Mouse (Mus musculus): Measurements from ENCODE around the gene Fam107a. TPM values are rescaled to one million over a fixed set of nuclear protein-coding genes. Genes with fewer than 3 reads are reported as not detected.

Fam107a gene
- not detected in 2 replicates for polyA plus RNA-seq (2015; fragmentation: Nextera tagmentation; extraction: Ambion mirVana)

- DNase-seq (no peak), ATAC-seq (no peak)
- Histone ChIP-seq H3K4me2 (ENCODE audit: low read depth, low read length) (peak within 1 kb of the TSS; percentile 36), H3K27me3 (ENCODE audit: insufficient read depth, low read length) (peaks cover 31% of the 10 kb centered on the region), H3K4me3 (ENCODE audit: low read depth, low read length) (no peak within 1 kb of the TSS), H3K27ac (ENCODE audit: low read depth) (no peak within 1 kb of the TSS), H3K36me3 (replicated peaks; ENCODE audit: insufficient read depth, low read length) (no peaks in the 10 kb centered on the region), H3K4me1 (ENCODE audit: insufficient read depth) (no peaks in the 10 kb centered on the region), H3K9me3 (ENCODE audit: low read length) (no peaks in the 10 kb centered on the region), H3K9ac (replicated peaks) (no peak within 1 kb of the TSS)
- TF ChIP-seq EP300 (IDR thresholded peaks at IDR 0.05; ENCODE audit: low read depth), result no peak
- TF ChIP-seq CTCF (IDR thresholded peaks at IDR 0.05; ENCODE audit: low read depth), result no peak
- 12% methylated on average over 35 of the region's 41 CpGs for WGBS (ENCODE audit: insufficient replicate concordance)
Measured at GRCm38 (mm10) chr14:8317194-8318097, at the start of gene Fam107a. TSS of gene Fam107a (minus strand) at chr14:8318023.

GRCm38 (mm10) chr14:8367121-8367520 lies 49.3 kb upstream of the Fam107a start:
- DNase-seq (no peak), ATAC-seq (no peak)
- no peak overlapping the region for H3K9ac ChIP-seq (replicated peaks)
- no peaks in the 10 kb centered on the region for H3K9me3 ChIP-seq (ENCODE audit: low read length)
- no peaks in the 10 kb centered on the region for H3K4me1 ChIP-seq (ENCODE audit: insufficient read depth)
- H3K36me3 ChIP-seq (replicated peaks; ENCODE audit: insufficient read depth, low read length), result no peaks in the 10 kb centered on the region
- no peak overlapping the region for H3K4me3 ChIP-seq (ENCODE audit: low read depth, low read length)
- 4% methylated on average over 1 of the region's 1 CpGs for WGBS (ENCODE audit: insufficient replicate concordance)
- no peak overlapping the region for H3K27ac ChIP-seq (ENCODE audit: low read depth)
- H3K4me2 ChIP-seq (ENCODE audit: low read depth, low read length), result no peak overlapping the region
- TF ChIP-seq CTCF (IDR thresholded peaks at IDR 0.05; ENCODE audit: low read depth) (no peak), EP300 (IDR thresholded peaks at IDR 0.05; ENCODE audit: low read depth) (no peak)
- no peaks in the 10 kb centered on the region for H3K27me3 ChIP-seq (ENCODE audit: insufficient read depth, low read length)

GRCm38 (mm10) chr14:8365833-8366232 lies 48.0 kb upstream of the Fam107a start:
- H3K4me1 ChIP-seq (ENCODE audit: insufficient read depth), result no peaks in the 10 kb centered on the region
- H3K9me3 ChIP-seq (ENCODE audit: low read length), result no peaks in the 10 kb centered on the region
- 65% methylated on average over 6 of the region's 6 CpGs for WGBS (ENCODE audit: insufficient replicate concordance)
- no peaks in the 10 kb centered on the region for H3K36me3 ChIP-seq (replicated peaks; ENCODE audit: insufficient read depth, low read length)
- DNase-seq (no peak), ATAC-seq (no peak)
- no peak overlapping the region for H3K27ac ChIP-seq (ENCODE audit: low read depth)
- no peak overlapping the region for H3K4me2 ChIP-seq (ENCODE audit: low read depth, low read length)
- H3K9ac ChIP-seq (replicated peaks), result no peak overlapping the region
- TF ChIP-seq CTCF (IDR thresholded peaks at IDR 0.05; ENCODE audit: low read depth) (no peak), EP300 (IDR thresholded peaks at IDR 0.05; ENCODE audit: low read depth) (no peak)
- H3K27me3 ChIP-seq (ENCODE audit: insufficient read depth, low read length), result no peaks in the 10 kb centered on the region
- H3K4me3 ChIP-seq (ENCODE audit: low read depth, low read length), result no peak overlapping the region

GRCm38 (mm10) chr14:8356836-8357235 lies 39.0 kb upstream of the Fam107a start:
- 39% methylated on average over 9 of the region's 9 CpGs for WGBS (ENCODE audit: insufficient replicate concordance)
- ATAC-seq, result peak; percentile 60
- Histone ChIP-seq H3K4me2 (ENCODE audit: low read depth, low read length) (no peak overlapping the region), H3K9ac (replicated peaks) (no peak overlapping the region), H3K4me1 (ENCODE audit: insufficient read depth) (peaks cover 5% of the 10 kb centered on the region), H3K9me3 (ENCODE audit: low read length) (no peaks in the 10 kb centered on the region), H3K27me3 (ENCODE audit: insufficient read depth, low read length) (no peaks in the 10 kb centered on the region), H3K4me3 (ENCODE audit: low read depth, low read length) (no peak overlapping the region), H3K27ac (ENCODE audit: low read depth) (no peak overlapping the region), H3K36me3 (replicated peaks; ENCODE audit: insufficient read depth, low read length) (no peaks in the 10 kb centered on the region)
- DNase-seq, result peak; percentile 24
- TF ChIP-seq EP300 (IDR thresholded peaks at IDR 0.05; ENCODE audit: low read depth) (no peak), CTCF (IDR thresholded peaks at IDR 0.05; ENCODE audit: low read depth) (no peak)

DNA sequence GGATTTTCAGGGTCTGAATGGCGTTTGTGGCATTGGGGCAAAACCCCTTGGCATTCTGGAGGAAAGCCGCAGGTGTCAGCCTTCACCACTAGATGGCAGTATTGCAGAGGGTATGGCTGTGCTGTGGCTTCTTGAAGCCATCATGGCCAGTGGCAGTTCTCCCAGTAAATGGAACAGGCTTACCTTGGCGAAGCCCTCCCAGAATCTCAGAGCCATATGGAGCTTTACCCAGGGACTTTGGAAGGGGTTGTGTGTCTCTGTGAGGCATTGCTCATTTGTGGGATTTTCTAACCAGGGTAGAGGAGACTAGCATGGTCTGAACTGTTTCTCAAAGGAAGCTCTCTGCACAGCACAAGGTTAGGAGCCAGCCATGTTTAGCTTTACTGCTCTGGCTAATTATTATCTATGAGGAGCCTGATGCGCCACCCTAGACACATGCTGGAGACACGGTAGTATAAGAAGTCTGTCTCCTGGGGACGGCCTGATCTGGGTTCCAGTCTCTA lies 38.2 kb upstream of the Fam107a start:
- H3K9ac ChIP-seq (replicated peaks), result no peak overlapping the region
- 37% methylated on average over 6 of the region's 6 CpGs for whole genome bisulfite sequencing (ENCODE audit: insufficient replicate concordance)
- peak; percentile 71 for DNase-seq
- no peak overlapping the region for H3K4me2 ChIP-seq (ENCODE audit: low read depth, low read length)
- TF ChIP-seq CTCF (IDR thresholded peaks at IDR 0.05; ENCODE audit: low read depth), result peak; percentile 91
- no peak for TF ChIP-seq EP300 (IDR thresholded peaks at IDR 0.05; ENCODE audit: low read depth)
- no peaks in the 10 kb centered on the region for H3K27me3 ChIP-seq (ENCODE audit: insufficient read depth, low read length)
- ATAC-seq, result peak; percentile 84
- H3K4me1 ChIP-seq (ENCODE audit: insufficient read depth), result peaks cover 5% of the 10 kb centered on the region
- no peaks in the 10 kb centered on the region for H3K36me3 ChIP-seq (replicated peaks; ENCODE audit: insufficient read depth, low read length)
- H3K9me3 ChIP-seq (ENCODE audit: low read length), result no peaks in the 10 kb centered on the region
- no peak overlapping the region for H3K27ac ChIP-seq (ENCODE audit: low read depth)
- H3K4me3 ChIP-seq (ENCODE audit: low read depth, low read length), result no peak overlapping the region

GRCm38 (mm10) chr14:8348927-8349326 lies 31.1 kb upstream of the Fam107a start:
- Histone ChIP-seq H3K36me3 (replicated peaks; ENCODE audit: insufficient read depth, low read length) (no peaks in the 10 kb centered on the region), H3K4me3 (ENCODE audit: low read depth, low read length) (no peak overlapping the region), H3K9ac (replicated peaks) (no peak overlapping the region), H3K4me2 (ENCODE audit: low read depth, low read length) (no peak overlapping the region), H3K27ac (ENCODE audit: low read depth) (no peak overlapping the region), H3K4me1 (ENCODE audit: insufficient read depth) (no peaks in the 10 kb centered on the region), H3K27me3 (ENCODE audit: insufficient read depth, low read length) (no peaks in the 10 kb centered on the region), H3K9me3 (ENCODE audit: low read length) (no peaks in the 10 kb centered on the region)
- 53% methylated on average over 9 of the region's 9 CpGs for WGBS (ENCODE audit: insufficient replicate concordance)
- TF ChIP-seq EP300 (IDR thresholded peaks at IDR 0.05; ENCODE audit: low read depth), result no peak
- TF ChIP-seq CTCF (IDR thresholded peaks at IDR 0.05; ENCODE audit: low read depth), result peak; percentile 24
- ATAC-seq, result no peak
- no peak for DNase-seq

All from liver, postnatal 0 days (tissue).